Comparison of ENCODE assay signal across 22 mouse cellular contexts in the genomic region with DNA sequence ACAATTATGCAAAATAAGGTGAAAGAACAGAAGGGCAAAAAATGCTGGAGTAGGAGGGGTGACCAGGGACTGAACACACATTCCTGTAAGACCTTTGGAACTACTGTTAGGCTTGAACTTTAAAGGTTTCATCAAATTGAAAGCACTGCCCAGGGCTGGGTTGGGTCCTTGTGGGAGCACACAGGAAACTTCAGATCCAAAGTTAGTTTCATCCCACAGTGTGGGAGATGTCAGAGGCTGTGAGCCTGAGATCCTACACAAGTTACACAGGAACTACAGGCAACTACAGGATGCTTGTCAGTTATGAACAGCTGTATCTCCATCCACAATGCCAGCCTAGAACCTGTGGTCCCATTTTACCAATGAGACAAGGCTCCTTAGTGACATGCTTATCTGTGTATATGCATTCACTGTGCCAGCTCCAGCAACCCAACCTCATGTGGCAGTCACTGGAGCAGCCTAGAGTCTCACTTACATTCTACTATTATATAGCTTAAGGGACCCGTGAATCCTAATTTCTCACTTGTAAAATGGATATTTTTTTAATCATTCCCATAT.
DNase-seq lines count a peak whose midpoint lies in the region; ATAC-seq and TF ChIP-seq lines count a peak whose summit lies in the region.
"Had no signal": no experiment of that assay in that cellular context is flagged by ENCODE, and none has a peak within 500 bp of the region (broad histone marks: within the 10 kb centered on the region; RNA-seq: fewer than 3 reads in every experiment).

No protein-coding gene starts in this region.

- in situ Hi-C loops in CH12.LX (cut with MboI; ENCODE audit: low pct_ligation_motif_present, low pct_unique_long_range_greater_than_20kb, low sequenced_read_pairs): loop anchor here (25.0 kb wide), 1 partner anchor 845 kb away; no protein-coding TSS in a partner anchor

- DNase-seq in kidney, adult 18-20 months: peak; percentile 22
- DNase-seq in CH12.LX (ENCODE audit: extremely low read depth) (no peak), MEL (ENCODE audit: low read depth, low spot score) (peak; percentile 40)
- no peak for DNase-seq in liver, postnatal 0 days
- DNase-seq in yolk sac, embryonic 10.5 days (ENCODE audit: low spot score): no peak
- DNase-seq: B cell, adult 2 months; right cerebral cortex, postnatal 25 days; thymus, postnatal 14 days had no signal

- TF ChIP-seq CTCF in CH12.LX (conservative IDR thresholded peaks at IDR 0.05 in 1 of 2, IDR thresholded peaks at IDR 0.05 in 1 of 2; ENCODE audit: low read depth in 2 of 2, low read length in 2 of 2) (no peak), MEL (IDR thresholded peaks at IDR 0.05 in 2 of 3, conservative IDR thresholded peaks at IDR 0.05 in 1 of 3; ENCODE audit: control insufficient read depth in 1 of 3, insufficient read depth in 1 of 3, low read depth in 2 of 3, low read length in 3 of 3, poor library complexity in 1 of 3, severe bottlenecking in 1 of 3) (no peak)
- no peak for TF ChIP-seq CTCF in liver, postnatal 0 days (IDR thresholded peaks at IDR 0.05; ENCODE audit: low read depth)

- dilution Hi-C loops in CH12.LX (cut with MboI; ENCODE audit: extremely low pct_ligation_motif_present, extremely low pct_unique_long_range_greater_than_20kb, low sequenced_read_pairs): no loop called here

- no peak overlapping the region for H3K27ac ChIP-seq in kidney, embryonic 16.5 days (ENCODE audit: low read length)
- H3K27ac ChIP-seq in CH12.LX (ENCODE audit: insufficient read depth, low read depth): peak overlapping the region; percentile 36; the same call in 1 of the 2 replicates
- H3K27ac ChIP-seq in MEL (ENCODE audit: control insufficient read depth, low read depth, low read length): no peak overlapping the region
- H3K27ac ChIP-seq in liver, postnatal 0 days (ENCODE audit: low read depth): peak overlapping the region; percentile 78
- H3K27ac ChIP-seq in neural tube, embryonic 15.5 days (replicated peaks): no peak overlapping the region
- H3K27ac ChIP-seq: embryonic facial prominence, embryonic 13.5 days; forebrain, embryonic 15.5 days; heart, embryonic 15.5 days; hindbrain, embryonic 14.5 days; liver, embryonic 14.5 days; midbrain, embryonic 13.5 days; neural tube, embryonic 13.5 days; stomach, embryonic 15.5 days had no signal

- H3K4me1 ChIP-seq in kidney, embryonic 16.5 days (ENCODE audit: insufficient read depth, low read length): no peaks in the 10 kb centered on the region
- H3K4me1 ChIP-seq in CH12.LX (ENCODE audit: control insufficient read depth in 1 of 2, insufficient read depth in 2 of 2) (peaks cover 28 to 87% of the 10 kb centered on the region in 2 experiments), MEL (ENCODE audit: control insufficient read depth in 1 of 2, insufficient read depth in 2 of 2, low read length in 2 of 2) (no peaks in the 10 kb centered on the region)
- peaks cover 18% of the 10 kb centered on the region for H3K4me1 ChIP-seq in liver, postnatal 0 days (ENCODE audit: insufficient read depth)
- H3K4me1 ChIP-seq in neural tube, embryonic 15.5 days: peaks cover 6% of the 10 kb centered on the region; the same call in 1 of the 2 replicates
- H3K4me1 ChIP-seq: embryonic facial prominence, embryonic 13.5 days had no signal

- H3K4me3 ChIP-seq in kidney, embryonic 16.5 days (ENCODE audit: low read length): no peak overlapping the region
- H3K4me3 ChIP-seq in CH12.LX (replicated peaks in 1 of 3; ENCODE audit: low read depth in 2 of 3, low read length in 2 of 3, poor library complexity in 1 of 3): no peak overlapping the region
- no peak overlapping the region for H3K4me3 ChIP-seq in MEL (ENCODE audit: control insufficient read depth in 1 of 2, insufficient read depth in 1 of 2, low read depth in 2 of 2, low read length in 2 of 2)
- H3K4me3 ChIP-seq in liver, postnatal 0 days (ENCODE audit: low read depth, low read length): no peak overlapping the region
- H3K4me3 ChIP-seq in neural tube, embryonic 15.5 days (replicated peaks): no peak overlapping the region
- H3K4me3 ChIP-seq: embryonic facial prominence, embryonic 13.5 days; forebrain, embryonic 10.5 days; forebrain, embryonic 15.5 days; heart, embryonic 10.5 days; heart, embryonic 15.5 days; midbrain, embryonic 13.5 days; neural tube, embryonic 13.5 days; stomach, embryonic 15.5 days had no signal

- H3K4me2 ChIP-seq in kidney, embryonic 16.5 days (replicated peaks; ENCODE audit: low read depth, low read length): no peak overlapping the region
- H3K4me2 ChIP-seq in CH12.LX (ENCODE audit: insufficient read depth, low read depth, poor library complexity, severe bottlenecking): no peak overlapping the region
- no peak overlapping the region for H3K4me2 ChIP-seq in liver, postnatal 0 days (ENCODE audit: low read depth, low read length)
- no peak overlapping the region for H3K4me2 ChIP-seq in neural tube, embryonic 15.5 days
- H3K4me2 ChIP-seq: embryonic facial prominence, embryonic 13.5 days; forebrain, embryonic 15.5 days; heart, embryonic 15.5 days; hindbrain, embryonic 14.5 days; lung, embryonic 14.5 days; midbrain, embryonic 13.5 days; neural tube, embryonic 13.5 days; stomach, embryonic 15.5 days had no signal

- TF ChIP-seq POLR2A in CH12.LX (IDR thresholded peaks at IDR 0.05; ENCODE audit: low read depth, low read length) (no peak), MEL (IDR thresholded peaks at IDR 0.05; ENCODE audit: control insufficient read depth in 1 of 2, insufficient read depth in 1 of 2, low read depth in 1 of 2, low read length in 2 of 2, poor library complexity in 1 of 2) (peak in 1 of 2 experiments; percentile 59; a peak in 2 of 4 replicates)

- 83% methylated on average over 1 of the region's 1 CpGs for WGBS in kidney, embryonic 16.5 days
- 69% methylated on average over 1 of the region's 1 CpGs for WGBS in liver, postnatal 0 days (ENCODE audit: insufficient replicate concordance)
- 78% methylated on average over 1 of the region's 1 CpGs for WGBS in neural tube, embryonic 15.5 days

- H3K79me2 ChIP-seq in CH12.LX (replicated peaks; ENCODE audit: control insufficient read depth, extremely low read depth, insufficient read depth, poor library complexity, severe bottlenecking) (no peaks in the 10 kb centered on the region; the same call in 1 of the 2 replicates), MEL (ENCODE audit: control insufficient read depth, insufficient read depth, low read length, poor library complexity) (no peaks in the 10 kb centered on the region)

- no peak for TF ChIP-seq EP300 in CH12.LX (IDR thresholded peaks at IDR 0.05; ENCODE audit: low read length)
- no peak for TF ChIP-seq EP300 in MEL (IDR thresholded peaks at IDR 0.05; ENCODE audit: low read depth in 1 of 2, low read length in 2 of 2)
- no peak for TF ChIP-seq EP300 in liver, postnatal 0 days (IDR thresholded peaks at IDR 0.05; ENCODE audit: low read depth)

- H3K27me3 ChIP-seq in kidney, embryonic 16.5 days (ENCODE audit: insufficient read depth, low read length): no peaks in the 10 kb centered on the region
- H3K27me3 ChIP-seq in CH12.LX (replicated peaks): no peaks in the 10 kb centered on the region
- no peaks in the 10 kb centered on the region for H3K27me3 ChIP-seq in MEL (ENCODE audit: control insufficient read depth in 1 of 2, insufficient read depth in 2 of 2, low read length in 2 of 2)
- H3K27me3 ChIP-seq in liver, postnatal 0 days (ENCODE audit: insufficient read depth, low read length): no peaks in the 10 kb centered on the region
- H3K27me3 ChIP-seq in neural tube, embryonic 15.5 days (replicated peaks): no peaks in the 10 kb centered on the region
- H3K27me3 ChIP-seq: embryonic facial prominence, embryonic 13.5 days; forebrain, embryonic 15.5 days; heart, embryonic 15.5 days; midbrain, embryonic 13.5 days; neural tube, embryonic 13.5 days; stomach, embryonic 15.5 days had no signal

- H3K9ac ChIP-seq in kidney, embryonic 16.5 days (replicated peaks; ENCODE audit: low read length): no peak overlapping the region
- H3K9ac ChIP-seq in CH12.LX (ENCODE audit: insufficient read depth, low read depth) (no peak overlapping the region), MEL (ENCODE audit: control insufficient read depth, low read depth, low read length, poor library complexity, severe bottlenecking) (no peak overlapping the region)
- H3K9ac ChIP-seq in liver, postnatal 0 days (replicated peaks): no peak overlapping the region
- H3K9ac ChIP-seq in neural tube, embryonic 15.5 days (replicated peaks): no peak overlapping the region
- H3K9ac ChIP-seq: embryonic facial prominence, embryonic 13.5 days; forebrain, embryonic 15.5 days; heart, embryonic 15.5 days; hindbrain, embryonic 14.5 days; liver, embryonic 14.5 days; lung, embryonic 14.5 days; midbrain, embryonic 13.5 days; neural tube, embryonic 13.5 days; stomach, embryonic 15.5 days had no signal

- no peak for ATAC-seq in kidney, embryonic 16.5 days (ENCODE audit: low FRiP score, low TSS enrichment)
- no peak for ATAC-seq in liver, postnatal 0 days
- no peak for ATAC-seq in neural tube, embryonic 15.5 days (ENCODE audit: low FRiP score)
- ATAC-seq: intestine, postnatal 0 days had no signal

- TF ChIP-seq RAD21 in CH12.LX (IDR thresholded peaks at IDR 0.05; ENCODE audit: low read depth, low read length): no peak
- TF ChIP-seq RAD21 in MEL (IDR thresholded peaks at IDR 0.05; ENCODE audit: low read depth, low read length): no peak

- H3K36me3 ChIP-seq in kidney, embryonic 16.5 days (ENCODE audit: insufficient read depth, low read length): no peaks in the 10 kb centered on the region
- H3K36me3 ChIP-seq in CH12.LX (replicated peaks in 1 of 2; ENCODE audit: control insufficient read depth in 1 of 2, insufficient read depth in 1 of 2, low read length in 1 of 2) (peaks cover 21 to 57% of the 10 kb centered on the region in 2 experiments), MEL (ENCODE audit: control insufficient read depth in 1 of 2, insufficient read depth in 2 of 2, low read length in 2 of 2) (peaks cover 0 to 11% of the 10 kb centered on the region in 2 experiments; a peak in 2 of 4 replicates)
- H3K36me3 ChIP-seq in liver, postnatal 0 days (replicated peaks; ENCODE audit: insufficient read depth, low read length): no peaks in the 10 kb centered on the region
- H3K36me3 ChIP-seq in neural tube, embryonic 15.5 days: no peaks in the 10 kb centered on the region
- H3K36me3 ChIP-seq: embryonic facial prominence, embryonic 13.5 days; forebrain, embryonic 10.5 days; forebrain, embryonic 15.5 days; heart, embryonic 10.5 days; heart, embryonic 15.5 days; midbrain, embryonic 13.5 days; neural tube, embryonic 13.5 days; stomach, embryonic 15.5 days had no signal

- H3K9me3 ChIP-seq in kidney, embryonic 16.5 days (ENCODE audit: low read length): no peaks in the 10 kb centered on the region
- H3K9me3 ChIP-seq in CH12.LX (replicated peaks; ENCODE audit: low read length): peaks cover 8% of the 10 kb centered on the region
- H3K9me3 ChIP-seq in MEL (replicated peaks; ENCODE audit: insufficient read depth, low read length): no peaks in the 10 kb centered on the region
- no peaks in the 10 kb centered on the region for H3K9me3 ChIP-seq in liver, postnatal 0 days (ENCODE audit: low read length)
- H3K9me3 ChIP-seq in neural tube, embryonic 15.5 days (replicated peaks): no peaks in the 10 kb centered on the region
- H3K9me3 ChIP-seq: embryonic facial prominence, embryonic 13.5 days; forebrain, embryonic 10.5 days; forebrain, embryonic 15.5 days; heart, embryonic 10.5 days; heart, embryonic 15.5 days; neural tube, embryonic 13.5 days; stomach, embryonic 15.5 days had no signal

TF ChIP-seq in MEL, 35 proteins besides CTCF, POLR2A, EP300 and RAD21 (continues in another document):
- peak; percentile 50; the same call in 1 of the 2 replicates for TF ChIP-seq POLR2AphosphoS2 (IDR thresholded peaks at IDR 0.05; ENCODE audit: low read length)

Comparison
In these comparisons a context has a peak if more than half of its experiments do, and no peak if none do; other contexts are left out.
1. DNase-seq: peak in kidney, adult 18-20 months (single experiment) and MEL (single experiment); none in CH12.LX (single experiment), liver, postnatal 0 days (single experiment) and yolk sac, embryonic 10.5 days (single experiment).
2. H3K27ac ChIP-seq: peak in CH12.LX (single experiment) and liver, postnatal 0 days (single experiment); none in kidney, embryonic 16.5 days (single experiment), MEL (single experiment) and neural tube, embryonic 15.5 days (single experiment).